Mouse (Mus musculus): ENCODE results near the gene Bsn.

- TF ChIP-seq CTCF (IDR thresholded peaks at IDR 0.05; ENCODE audit: low read depth, low read length), result no peak
- TF ChIP-seq TAL1 (conservative IDR thresholded peaks at IDR 0.05; ENCODE audit: low read depth, low read length), result no peak
Measured at GRCm38 (mm10) chr9:108232908-108233307, 42.7 kb upstream of the Bsn start.
